ENCODE assay signal across 8 mouse cellular contexts in genomic region chr8:124286461-124287124, GRCm38 (mm10). TPM values are rescaled to one million over a fixed set of nuclear protein-coding genes. Genes with fewer than 3 reads are reported as not detected.
DNase-seq lines count a peak whose midpoint lies in the region; ATAC-seq and TF ChIP-seq lines count a peak whose summit lies in the region.

No protein-coding gene starts in this region.

- no peak for ATAC-seq in embryonic facial prominence, embryonic 12.5 days (ENCODE audit: insufficient number of reproducible peaks, insufficient read depth, low FRiP score, low TSS enrichment)
- peak; percentile 16; the same call in 1 of the 2 replicates for ATAC-seq in liver, embryonic 13.5 days (ENCODE audit: low read depth)
- peak; percentile 69 for ATAC-seq in stomach, postnatal 0 days (ENCODE audit: low FRiP score, low TSS enrichment)
- no peak for ATAC-seq in cerebellum, adult (ENCODE audit: insufficient number of reproducible peaks, low FRiP score, low TSS enrichment)

- 68% methylated on average over 4 of the region's 4 CpGs for WGBS in lung, adult 2 months
- WGBS in embryonic facial prominence, embryonic 12.5 days: 58% methylated on average over 4 of the region's 4 CpGs
- 62% methylated on average over 4 of the region's 4 CpGs for WGBS in liver, embryonic 13.5 days (ENCODE audit: insufficient replicate concordance)
- WGBS in stomach, postnatal 0 days: 50% methylated on average over 4 of the region's 4 CpGs

- TF ChIP-seq EP300 in stomach, postnatal 0 days (optimal IDR thresholded peaks at IDR 0.05): no peak

- peak overlapping the region; percentile 46; the same call in 1 of the 2 replicates for H3K27ac ChIP-seq in embryonic facial prominence, embryonic 12.5 days
- H3K27ac ChIP-seq in liver, embryonic 13.5 days: no peak overlapping the region
- peak overlapping the region; percentile 58 for H3K27ac ChIP-seq in stomach, postnatal 0 days (replicated peaks)

- no peaks in the 10 kb centered on the region for H3K9me3 ChIP-seq in embryonic facial prominence, embryonic 12.5 days
- H3K9me3 ChIP-seq in liver, embryonic 13.5 days (replicated peaks): no peaks in the 10 kb centered on the region
- H3K9me3 ChIP-seq in stomach, postnatal 0 days (ENCODE audit: control insufficient read depth, low read length): no peaks in the 10 kb centered on the region

- H3K36me3 ChIP-seq in embryonic facial prominence, embryonic 12.5 days: no peaks in the 10 kb centered on the region
- H3K36me3 ChIP-seq in liver, embryonic 13.5 days: no peaks in the 10 kb centered on the region
- H3K36me3 ChIP-seq in stomach, postnatal 0 days (ENCODE audit: control insufficient read depth, insufficient read depth, low read length): no peaks in the 10 kb centered on the region

- intact Hi-C loops in gastrocnemius, postnatal 36 days (cut with DNase I): no loop called here

- peaks cover 10% of the 10 kb centered on the region; the same call in 1 of the 2 replicates for H3K4me1 ChIP-seq in lung, adult 2 months (ENCODE audit: control insufficient read depth, insufficient read depth, low read length)
- H3K4me1 ChIP-seq in embryonic facial prominence, embryonic 12.5 days: peaks cover 48% of the 10 kb centered on the region
- H3K4me1 ChIP-seq in liver, embryonic 13.5 days (replicated peaks): peaks cover 48% of the 10 kb centered on the region
- H3K4me1 ChIP-seq in stomach, postnatal 0 days (replicated peaks; ENCODE audit: control insufficient read depth, insufficient read depth): peaks cover 8% of the 10 kb centered on the region; the same call in 1 of the 2 replicates

- DNase-seq in lung, adult 2 months: no peak
- no peak for DNase-seq in lung, postnatal 25 days (ENCODE audit: low spot score)
- DNase-seq in liver, embryonic 13.5 days: no peak
- DNase-seq in stomach, postnatal 0 days (ENCODE audit: low spot score): peak; percentile 71
- no peak for DNase-seq in gastrocnemius, postnatal 36 days
- DNase-seq in heart, adult 9 months (ENCODE audit: low spot score in 2 of 2): no peak

- no peak overlapping the region for H3K4me3 ChIP-seq in lung, adult 2 months (replicated peaks; ENCODE audit: extremely low read depth, low read depth, low read length)
- no peak overlapping the region for H3K4me3 ChIP-seq in embryonic facial prominence, embryonic 12.5 days
- no peak overlapping the region for H3K4me3 ChIP-seq in liver, embryonic 13.5 days (replicated peaks)
- no peak overlapping the region for H3K4me3 ChIP-seq in stomach, postnatal 0 days (ENCODE audit: low read depth, low read length)

- TF ChIP-seq CTCF in lung, adult 2 months (IDR thresholded peaks at IDR 0.05; ENCODE audit: insufficient read depth, low read length): 0 out of 2 replicates have a peak, but pooled peaks have one; percentile 13
- TF ChIP-seq CTCF in stomach, postnatal 0 days (IDR thresholded peaks at IDR 0.05; ENCODE audit: low read depth): peak; percentile 58

- no peak overlapping the region for H3K4me2 ChIP-seq in embryonic facial prominence, embryonic 12.5 days (replicated peaks)
- no peak overlapping the region for H3K4me2 ChIP-seq in liver, embryonic 13.5 days
- no peak overlapping the region for H3K4me2 ChIP-seq in stomach, postnatal 0 days (replicated peaks; ENCODE audit: low read depth)

- no peak overlapping the region for H3K9ac ChIP-seq in embryonic facial prominence, embryonic 12.5 days
- H3K9ac ChIP-seq in liver, embryonic 13.5 days: no peak overlapping the region
- no peak overlapping the region for H3K9ac ChIP-seq in stomach, postnatal 0 days (ENCODE audit: low read length)

- no peaks in the 10 kb centered on the region for H3K27me3 ChIP-seq in embryonic facial prominence, embryonic 12.5 days
- H3K27me3 ChIP-seq in liver, embryonic 13.5 days: no peaks in the 10 kb centered on the region
- no peaks in the 10 kb centered on the region for H3K27me3 ChIP-seq in stomach, postnatal 0 days (ENCODE audit: control insufficient read depth, insufficient read depth, low read length)

- TF ChIP-seq POLR2A in lung, adult 2 months (IDR thresholded peaks at IDR 0.05; ENCODE audit: borderline replicate concordance, extremely low read depth, low read depth, low read length): no peak

RNA-seq across cellular contexts. Expression of gene Galnt2, which starts 55.4 kb away (rescaled TPM):
- 17.6 and 25.5 TPM in 2 replicates for polyA plus RNA-seq in lung, adult 2 months (2012; rRNA removed)
- 66.2 and 66.8 TPM in 2 replicates for polyA plus RNA-seq in embryonic facial prominence, embryonic 12.5 days (2016; fragmentation: Nextera tagmentation; extraction: Ambion mirVana)
- 20.5 and 26.0 TPM in 2 replicates for polyA plus RNA-seq in liver, embryonic 13.5 days (2015; fragmentation: Nextera tagmentation; extraction: Ambion mirVana)
- polyA plus RNA-seq in stomach, postnatal 0 days (2015; fragmentation: Nextera tagmentation; extraction: Ambion mirVana): 48.6 and 48.9 TPM in 2 replicates
- 10 to 100 TPM; 32.5 to 35.6 TPM for total RNA-seq in gastrocnemius, postnatal 36 days (2021)

Comparison
In these comparisons a context has a peak if more than half of its experiments do, and no peak if none do; other contexts are left out.
1. ATAC-seq: peak in liver, embryonic 13.5 days (single experiment) and stomach, postnatal 0 days (single experiment); none in embryonic facial prominence, embryonic 12.5 days (single experiment) and cerebellum, adult (single experiment).